Mouse (Mus musculus): ENCODE measurements at regions not wholly inside any gene's neighbourhood (a gene's known extent, or its start where the extent isn't known, plus 50 kb on each side); places are given as distances from the start of the nearest gene placed in this dataset.

GRCm38 (mm10) chr12:44145321-44145720 is 64.8 kb downstream of the Dnajb9 start:
- no peak for DNase-seq (ENCODE audit: extremely low spot score, low read depth, low spot score)

GRCm38 (mm10) chr12:44139026-44139425 is 71.1 kb downstream of the Dnajb9 start:
- no peak for DNase-seq (ENCODE audit: extremely low spot score, low read depth, low spot score)

DNA sequence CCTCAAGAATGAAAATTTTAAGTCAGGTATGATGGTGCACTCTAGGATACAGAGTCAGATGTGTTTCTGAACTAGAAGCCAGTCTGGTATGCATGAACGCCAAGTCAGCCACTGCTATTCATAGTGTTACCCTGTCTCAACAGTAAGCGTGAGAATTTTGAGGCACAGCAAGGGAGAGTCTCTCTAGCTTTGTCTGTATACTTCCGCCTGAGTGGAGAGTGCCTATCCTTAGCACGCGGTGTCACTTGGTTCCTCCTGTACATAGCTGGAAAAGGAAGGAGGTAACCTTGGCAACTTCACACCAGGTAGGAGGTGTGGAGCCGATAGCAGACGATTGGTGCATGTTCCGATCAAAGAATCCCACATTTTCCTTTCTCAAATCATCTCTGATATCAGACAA is 81.3 kb downstream of the Dnajb9 start:
- no peak for DNase-seq (ENCODE audit: extremely low spot score, low read depth, low spot score)

DNA sequence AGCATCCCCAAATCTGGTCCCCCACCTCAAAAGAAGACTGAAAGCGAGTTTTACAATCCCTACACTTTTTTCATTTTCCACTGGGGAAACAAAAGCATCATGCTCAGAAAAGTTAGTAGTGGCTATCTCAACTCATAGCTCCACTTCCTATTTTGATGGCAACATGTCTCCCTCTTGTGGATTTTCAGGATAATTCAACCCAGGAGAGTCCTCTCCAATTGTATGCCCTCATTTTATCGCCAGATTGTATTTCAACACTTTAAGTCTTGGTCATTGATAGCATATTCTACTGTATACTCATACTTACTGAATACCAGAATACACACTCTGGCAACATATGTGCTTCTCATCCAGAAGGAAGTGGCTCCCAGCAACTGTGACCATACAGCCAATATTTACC is 105.0 kb downstream of the Dnajb9 start:
- DNase-seq (ENCODE audit: extremely low spot score, low read depth, low spot score): peak; percentile 5

DNA sequence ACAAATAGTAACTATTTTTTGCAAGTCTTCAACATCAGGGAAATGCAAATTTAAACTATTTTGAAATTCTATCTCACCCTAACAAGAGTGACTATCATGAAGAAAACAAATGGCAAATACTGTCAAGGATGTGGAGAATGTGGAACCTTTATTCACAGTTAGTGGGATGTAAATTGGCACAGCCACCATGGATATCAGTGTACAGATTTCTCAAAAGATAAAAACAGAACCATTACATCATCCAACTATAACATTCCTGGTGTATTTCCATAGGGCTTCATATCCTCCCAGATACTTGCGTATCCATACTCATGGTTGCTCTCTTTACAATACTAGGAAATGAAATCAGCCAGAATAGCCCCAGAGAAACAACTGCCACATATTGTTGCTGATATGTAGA is 110.9 kb downstream of the Dnajb9 start:
- DNase-seq (ENCODE audit: extremely low spot score, low read depth, low spot score): no peak

- DNase-seq (ENCODE audit: extremely low spot score, low read depth, low spot score): no peak
Measured at GRCm38 (mm10) chr12:44071766-44072165, 138.4 kb downstream of the Dnajb9 start.

GRCm38 (mm10) chr12:44056493-44057163 is 153.5 kb downstream of the Dnajb9 start:
- DNase-seq (ENCODE audit: extremely low spot score, low read depth, low spot score): no peak

- no peak for DNase-seq (ENCODE audit: extremely low spot score, low read depth, low spot score)
Measured at GRCm38 (mm10) chr12:44045806-44046205, 164.3 kb downstream of the Dnajb9 start.

DNA sequence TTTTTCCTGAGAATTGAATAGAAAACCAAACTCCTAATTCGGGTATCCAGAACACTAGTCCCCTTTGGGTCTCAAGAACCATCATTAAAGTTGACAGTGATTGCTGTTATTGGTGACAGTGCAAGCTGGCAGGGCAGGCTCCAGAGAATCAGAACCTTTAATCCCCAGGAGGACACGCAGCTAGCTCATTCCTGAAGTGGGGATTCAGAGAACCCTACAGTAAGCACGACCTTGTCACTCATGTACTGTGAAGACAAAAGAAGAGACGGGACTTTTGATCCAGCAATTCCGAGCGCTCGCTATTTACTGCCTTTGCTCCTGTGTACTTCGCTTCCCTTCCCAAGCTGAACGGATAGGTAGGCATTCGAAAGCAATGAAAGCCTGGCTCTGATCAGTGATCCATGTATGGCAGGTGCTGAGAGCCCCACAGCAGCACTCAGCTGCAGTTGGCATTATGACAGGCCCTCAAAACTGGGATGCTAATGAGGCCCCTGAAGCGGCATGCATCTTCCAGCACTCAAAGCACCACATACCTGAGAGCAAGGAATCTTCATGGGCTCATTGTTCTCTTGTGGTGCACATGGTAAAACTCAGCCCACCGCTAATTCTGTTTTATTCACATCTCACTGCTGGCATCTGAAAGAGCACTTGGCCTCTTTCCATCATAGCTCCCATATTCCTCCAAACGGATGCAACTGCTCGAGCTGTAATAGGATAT is 165.6 kb downstream of the Dnajb9 start:
- DNase-seq (ENCODE audit: extremely low spot score, low read depth, low spot score): no peak

- no peak for DNase-seq (ENCODE audit: extremely low spot score, low read depth, low spot score)
Measured at GRCm38 (mm10) chr12:44006795-44007194, 203.3 kb downstream of the Dnajb9 start.

DNA sequence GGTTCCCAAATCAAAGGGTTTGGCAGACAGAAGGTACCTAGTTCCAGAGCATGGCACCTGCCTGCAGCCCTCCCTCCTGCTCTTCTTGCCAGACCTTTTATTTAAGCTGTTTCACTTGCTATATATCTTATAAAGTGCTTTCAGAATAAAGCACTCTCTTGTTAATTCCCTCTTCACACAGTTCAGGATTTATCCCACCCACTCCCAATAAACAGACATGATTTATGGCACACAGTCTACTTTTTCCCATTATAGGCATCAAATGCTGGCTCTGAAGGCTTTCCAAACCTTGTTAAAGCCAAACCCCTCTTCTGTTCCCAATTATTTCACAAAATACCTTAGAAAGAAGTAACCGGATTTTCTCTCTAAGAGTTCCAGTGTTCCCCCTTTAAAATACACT is 226.6 kb downstream of the Dnajb9 start:
- peak; percentile 20 for DNase-seq (ENCODE audit: extremely low spot score, low read depth, low spot score)

- no peak for DNase-seq (ENCODE audit: extremely low spot score, low read depth, low spot score)
Measured at GRCm38 (mm10) chr12:43963973-43964372, 246.2 kb downstream of the Dnajb9 start.

DNA sequence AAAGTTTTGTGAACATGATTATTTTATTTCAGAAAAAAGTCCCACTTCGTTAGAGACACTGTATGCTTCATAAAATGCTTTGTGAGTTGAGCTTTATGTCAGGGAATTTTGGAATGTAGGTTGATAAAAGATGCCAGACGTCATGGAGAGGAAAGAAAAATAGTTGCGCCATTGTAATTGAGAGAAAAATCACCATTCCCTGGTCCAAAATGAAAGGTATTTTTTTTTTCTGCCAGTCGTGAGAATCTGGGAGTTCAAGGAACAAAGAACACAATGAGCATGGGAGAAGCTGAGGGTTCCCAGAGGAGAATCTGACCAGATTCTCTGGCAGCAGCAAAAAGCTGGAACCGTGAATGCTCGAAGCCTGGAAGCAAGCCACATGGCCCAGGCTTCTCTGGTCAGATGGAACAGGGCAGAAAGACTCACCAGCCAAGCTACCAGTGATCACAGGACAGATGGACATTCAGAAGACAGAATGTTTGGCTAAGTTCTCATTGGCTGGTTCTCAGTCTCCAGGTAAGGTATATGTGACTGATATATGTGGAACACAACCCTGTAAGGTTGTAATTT is 247.5 kb downstream of the Dnajb9 start:
- DNase-seq (ENCODE audit: extremely low spot score, low read depth, low spot score): no peak

DNA sequence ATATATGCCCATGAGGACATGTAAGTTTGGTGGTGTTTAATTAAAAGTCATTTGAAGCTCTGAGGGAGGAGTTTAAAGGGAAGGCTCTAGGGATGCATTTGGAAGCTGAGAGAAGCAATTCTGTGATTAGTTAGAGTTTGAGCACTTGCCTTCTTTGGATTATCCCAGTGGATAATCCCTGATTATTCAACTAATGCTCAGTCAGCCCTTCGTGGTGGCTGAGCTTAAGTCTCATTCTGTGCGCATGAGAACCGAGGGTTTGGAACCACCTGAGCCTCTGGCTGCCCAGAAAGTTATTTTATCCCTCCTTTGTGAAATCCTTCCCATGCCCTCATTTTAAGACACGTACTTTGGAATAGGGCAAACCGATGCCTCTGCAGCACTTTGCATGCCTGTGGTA is 285.9 kb downstream of the Dnajb9 start:
- no peak for DNase-seq (ENCODE audit: extremely low spot score, low read depth, low spot score)

DNA sequence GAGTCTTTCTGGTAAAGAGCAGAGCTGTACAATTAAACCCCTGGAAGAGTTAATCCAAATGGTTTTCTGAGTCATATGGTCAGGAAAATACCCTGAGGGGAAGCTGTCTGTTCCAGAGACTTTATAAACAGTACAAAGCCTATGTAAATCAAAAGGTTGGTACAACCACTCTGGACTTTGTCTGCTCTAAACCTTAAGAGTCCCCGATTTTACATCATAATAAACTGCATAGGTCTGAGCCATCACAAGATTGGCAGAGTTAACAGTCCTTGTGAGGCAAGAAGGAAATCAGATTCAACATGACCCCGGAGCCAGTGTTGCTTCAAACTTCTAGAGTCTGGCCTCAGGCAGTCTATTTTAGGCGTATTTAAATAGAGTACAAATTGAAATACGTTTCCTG is 289.7 kb downstream of the Dnajb9 start:
- no peak for DNase-seq (ENCODE audit: extremely low spot score, low read depth, low spot score)

- DNase-seq (ENCODE audit: extremely low spot score, low read depth, low spot score): no peak
Measured at GRCm38 (mm10) chr12:43919114-43919513, 291.0 kb downstream of the Dnajb9 start.

DNA sequence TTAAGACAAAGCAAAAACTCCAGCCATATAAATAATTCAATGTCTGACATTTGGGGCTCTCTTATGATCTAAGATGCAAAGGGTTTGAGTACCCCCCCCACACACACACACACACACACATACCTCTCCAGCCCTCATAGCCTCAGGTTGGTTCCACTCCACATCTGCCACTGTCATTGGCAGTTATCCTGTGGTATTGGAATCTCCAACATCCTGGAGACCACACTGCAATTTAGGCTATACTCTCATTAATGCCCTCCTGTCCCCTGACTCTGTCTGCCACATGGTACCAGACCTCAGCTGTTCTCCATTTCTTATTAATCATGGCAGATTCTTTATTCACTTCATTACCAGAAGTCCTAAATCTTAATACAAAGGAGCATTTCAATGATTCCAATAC is 293.3 kb downstream of the Dnajb9 start:
- DNase-seq (ENCODE audit: extremely low spot score, low read depth, low spot score): no peak

DNA sequence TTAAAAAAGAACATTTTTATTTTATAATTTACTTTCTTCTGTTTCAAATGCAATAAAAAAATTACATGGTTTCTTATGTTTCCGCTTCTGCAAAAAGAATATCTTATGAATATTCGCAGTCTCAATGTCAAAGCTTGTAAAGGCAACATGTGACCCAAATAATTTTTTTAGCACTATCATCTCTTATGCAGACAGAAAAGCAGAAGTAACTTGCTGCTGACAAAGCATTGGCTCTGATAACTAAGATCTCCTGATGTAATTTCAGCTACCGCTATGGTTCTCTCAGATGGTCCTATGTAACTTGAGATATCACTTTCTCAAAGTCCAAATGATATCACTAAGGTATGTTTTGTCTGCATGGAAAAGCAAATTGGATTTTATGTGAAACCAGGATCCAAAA is 310.9 kb downstream of the Dnajb9 start:
- DNase-seq (ENCODE audit: extremely low spot score, low read depth, low spot score): no peak

DNA sequence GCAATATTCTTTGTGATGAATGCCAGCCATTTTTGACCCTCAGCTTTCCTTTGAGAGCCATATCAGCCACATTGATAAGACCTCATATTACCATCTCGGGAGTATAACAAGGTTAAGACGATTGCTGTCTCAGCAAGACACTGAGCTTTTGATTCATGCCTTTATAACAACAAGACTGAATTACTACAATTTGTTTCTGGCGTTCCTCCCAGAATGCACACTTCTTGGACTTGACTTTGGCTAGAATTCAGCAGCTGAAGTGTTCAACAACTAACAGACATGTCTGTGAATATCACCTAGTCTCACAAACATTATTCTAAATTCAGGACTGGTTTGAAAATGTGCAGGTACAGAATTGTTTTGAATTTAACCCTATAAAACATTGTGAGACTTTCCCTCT is 324.5 kb downstream of the Dnajb9 start:
- DNase-seq (ENCODE audit: extremely low spot score, low read depth, low spot score): no peak

- no peak for DNase-seq (ENCODE audit: extremely low spot score, low read depth, low spot score)
Measured at GRCm38 (mm10) chr12:43860479-43860878, 349.6 kb downstream of the Dnajb9 start.

- no peak for DNase-seq (ENCODE audit: extremely low spot score, low read depth, low spot score)
Measured at GRCm38 (mm10) chr12:43856370-43856769, 353.8 kb downstream of the Dnajb9 start.

DNA sequence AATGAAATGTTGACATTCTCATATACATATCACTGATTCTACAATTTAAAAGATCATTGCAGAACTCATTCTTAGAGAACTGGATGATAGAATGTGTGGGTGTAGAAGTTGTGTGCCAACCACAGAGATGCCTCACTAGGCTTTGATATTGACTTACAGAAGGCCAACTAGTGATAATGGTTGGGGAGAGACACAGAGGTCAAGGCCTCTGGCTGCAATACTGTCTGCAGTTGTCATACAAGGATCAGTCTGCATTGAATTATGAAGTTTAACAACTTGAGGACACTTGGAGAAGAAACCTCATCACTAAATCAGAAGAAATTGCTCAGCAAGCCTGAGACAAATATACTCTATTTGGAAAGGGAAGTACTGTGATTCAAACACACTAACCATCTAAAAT is 357.9 kb downstream of the Dnajb9 start:
- no peak for DNase-seq (ENCODE audit: extremely low spot score, low read depth, low spot score)
